Mouse (Mus musculus): ENCODE results near the gene Gkap1.

GRCm38 (mm10) chr13:58273411-58274258, 1.9 kb downstream of the Gkap1 start:
- TF ChIP-seq ZNF384 (IDR thresholded peaks at IDR 0.05; ENCODE audit: low read depth, low read length) (no peak), MAFK (IDR thresholded peaks at IDR 0.05; ENCODE audit: insufficient read depth, low read depth, low read length) (no peak), HCFC1 (IDR thresholded peaks at IDR 0.05; ENCODE audit: borderline replicate concordance, insufficient read depth, low read length) (no peak), CHD2 (IDR thresholded peaks at IDR 0.05; ENCODE audit: low read depth, low read length) (no peak)
